Mouse (Mus musculus) erythroid progenitor cell, adult 5-6 weeks (primary cell): ENCODE measurements at regions not wholly inside any gene's neighbourhood (a gene's known extent, or its start where the extent isn't known, plus 50 kb on each side); places are given as distances from the start of the nearest gene placed in this dataset.
"Not testable (repeated sequence)": the region's sequence is repeated elsewhere in the genome, so short reads cannot be mapped to it uniquely, and the experiment has no call there.

Experiments used
- ATAC-seq: replicated peaks from 2 replicates; pipeline ENCODE4 v1.8.0; 2016; ENCODE audit warnings: moderate number of reproducible peaks, mild to moderate bottlenecking, moderate TSS enrichment, inconsistent platforms; ENCODE audit not compliant: poor library complexity, low FRiP score, severe bottlenecking

- no peak for ATAC-seq
Observed at GRCm38 (mm10) chr6:101898544-101898943, 520.8 kb upstream of the Pdzrn3 start.

GRCm38 (mm10) chr6:101890655-101891054, 513.0 kb upstream of the Pdzrn3 start:
- no peak for ATAC-seq

- no peak for ATAC-seq
Observed at GRCm38 (mm10) chr6:101882938-101883337, 505.2 kb upstream of the Pdzrn3 start.

GRCm38 (mm10) chr6:101874894-101875293, 497.2 kb upstream of the Pdzrn3 start:
- ATAC-seq: no peak

GRCm38 (mm10) chr6:101858895-101859294, 481.2 kb upstream of the Pdzrn3 start:
- no peak for ATAC-seq

GRCm38 (mm10) chr6:101840695-101841094, 463.0 kb upstream of the Pdzrn3 start:
- ATAC-seq: no peak

- no peak for ATAC-seq
Observed at GRCm38 (mm10) chr6:101837563-101837962, 459.9 kb upstream of the Pdzrn3 start.

GRCm38 (mm10) chr6:101793986-101794385, 416.3 kb upstream of the Pdzrn3 start:
- no peak for ATAC-seq

GRCm38 (mm10) chr6:101777864-101778263, 400.2 kb upstream of the Pdzrn3 start:
- ATAC-seq: no peak

GRCm38 (mm10) chr6:101773151-101773550, 395.5 kb upstream of the Pdzrn3 start:
- ATAC-seq: no peak

- ATAC-seq: no peak
Observed at GRCm38 (mm10) chr6:101735107-101735506, 357.4 kb upstream of the Pdzrn3 start.

- ATAC-seq: no peak
Observed at GRCm38 (mm10) chr6:101720513-101720912, 342.8 kb upstream of the Pdzrn3 start.

- ATAC-seq: no peak
Observed at GRCm38 (mm10) chr6:101689684-101690083, 312.0 kb upstream of the Pdzrn3 start.

GRCm38 (mm10) chr6:101686578-101686977, 308.9 kb upstream of the Pdzrn3 start:
- no peak for ATAC-seq

- no peak for ATAC-seq
Observed at GRCm38 (mm10) chr6:101685734-101686133, 308.0 kb upstream of the Pdzrn3 start.

GRCm38 (mm10) chr6:101684390-101684789, 306.7 kb upstream of the Pdzrn3 start:
- ATAC-seq: no peak

- no peak for ATAC-seq
Observed at GRCm38 (mm10) chr6:101674846-101675245, 297.1 kb upstream of the Pdzrn3 start.

GRCm38 (mm10) chr6:101670770-101671169, 293.1 kb upstream of the Pdzrn3 start:
- ATAC-seq: no peak

- no peak for ATAC-seq
Observed at GRCm38 (mm10) chr6:101669118-101669845, 291.6 kb upstream of the Pdzrn3 start.

- no peak for ATAC-seq
Observed at GRCm38 (mm10) chr6:101654351-101654750, 276.7 kb upstream of the Pdzrn3 start.

- not testable (repeated sequence) for ATAC-seq
Observed at GRCm38 (mm10) chr6:101650348-101650747, 272.7 kb upstream of the Pdzrn3 start.

GRCm38 (mm10) chr6:101617295-101617694, 239.6 kb upstream of the Pdzrn3 start:
- no peak for ATAC-seq
